ENCODE assay signal across 8 mouse cellular contexts in the genomic region with DNA sequence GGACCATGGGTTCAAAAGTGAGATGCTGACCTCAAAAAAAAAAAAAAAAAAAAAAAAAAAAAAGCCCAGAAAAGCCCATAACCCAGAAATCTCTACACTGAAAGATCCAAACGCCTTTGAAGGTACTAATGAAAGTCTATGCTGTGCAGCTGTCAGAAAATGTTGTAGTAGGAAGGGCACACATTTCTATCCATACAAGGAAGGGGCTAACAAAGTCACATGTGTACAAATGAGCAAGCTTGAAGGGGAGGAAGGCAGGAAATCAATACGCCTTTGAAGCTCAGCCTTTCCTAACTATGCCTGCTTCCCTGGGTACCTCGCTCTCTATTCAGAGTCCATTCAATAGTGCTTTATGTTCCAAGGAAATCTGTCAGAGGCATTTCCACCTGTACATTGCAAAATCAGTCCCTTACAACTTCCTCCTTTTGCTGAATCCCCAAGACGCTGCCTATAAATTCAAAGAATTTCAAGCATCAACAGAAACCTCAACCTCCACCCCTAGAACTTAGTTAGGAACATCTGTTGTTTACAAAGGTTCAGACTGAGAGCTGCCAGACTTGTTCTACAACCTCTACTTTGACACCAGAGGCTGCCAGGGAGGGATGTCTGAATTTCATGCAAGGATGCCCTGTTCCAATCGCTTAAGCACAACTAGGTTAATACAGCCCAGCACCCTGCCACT.
DNase-seq lines count a peak whose midpoint lies in the region; ATAC-seq lines count a peak whose summit lies in the region.

No protein-coding gene starts in this region.

- H3K36me3 ChIP-seq in forebrain, embryonic 12.5 days (replicated peaks) = no peaks in the 10 kb centered on the region
- no peaks in the 10 kb centered on the region for H3K36me3 ChIP-seq in limb, embryonic 11.5 days (ENCODE audit: control insufficient read depth, insufficient read depth, low read length)
- H3K36me3 ChIP-seq in stomach, embryonic 16.5 days (ENCODE audit: control insufficient read depth, insufficient read depth, low read length) = no peaks in the 10 kb centered on the region

- intact Hi-C loops in left cerebral cortex, postnatal 25 days (cut with DNase I) = no loop called here

- DNase-seq in cerebellum, adult 9-10 months = peak; percentile 46
- DNase-seq in cerebellum, postnatal 4 days (ENCODE audit: low spot score in 2 of 2) = no peak
- peak; percentile 31 for DNase-seq in 416B (ENCODE audit: low read depth)
- peak; percentile 38 for DNase-seq in limb, embryonic 11.5 days (ENCODE audit: low spot score)
- no peak for DNase-seq in left cerebral cortex, adult 9 months (ENCODE audit: low spot score in 2 of 2)
- DNase-seq in left cerebral cortex, postnatal 25 days (ENCODE audit: low spot score in 2 of 2) = no peak

- no peak overlapping the region for H3K4me3 ChIP-seq in forebrain, embryonic 12.5 days (replicated peaks)
- no peak overlapping the region for H3K4me3 ChIP-seq in limb, embryonic 11.5 days (ENCODE audit: low read depth, low read length)
- H3K4me3 ChIP-seq in stomach, embryonic 16.5 days (replicated peaks; ENCODE audit: low read length) = no peak overlapping the region

- no peak for ATAC-seq in forebrain, embryonic 12.5 days (ENCODE audit: low FRiP score)
- 0 out of 2 replicates have a peak, but pooled peaks have one; percentile 35 for ATAC-seq in limb, embryonic 11.5 days (ENCODE audit: insufficient number of reproducible peaks, low FRiP score, low TSS enrichment, low read depth)
- ATAC-seq in stomach, embryonic 16.5 days (ENCODE audit: insufficient read depth, low FRiP score) = peak; percentile 60

- H3K27me3 ChIP-seq in forebrain, embryonic 12.5 days = no peaks in the 10 kb centered on the region
- H3K27me3 ChIP-seq in limb, embryonic 11.5 days (ENCODE audit: control insufficient read depth, insufficient read depth, low read length) = no peaks in the 10 kb centered on the region
- H3K27me3 ChIP-seq in stomach, embryonic 16.5 days (ENCODE audit: control insufficient read depth, insufficient read depth, low read length) = no peaks in the 10 kb centered on the region

- 13% methylated on average over 5 of the region's 5 CpGs for WGBS in forebrain, embryonic 12.5 days
- WGBS in limb, embryonic 11.5 days = 15% methylated on average over 5 of the region's 5 CpGs
- WGBS in stomach, embryonic 16.5 days = 23% methylated on average over 5 of the region's 5 CpGs

- H3K9me3 ChIP-seq in forebrain, embryonic 12.5 days = no peaks in the 10 kb centered on the region
- no peaks in the 10 kb centered on the region for H3K9me3 ChIP-seq in limb, embryonic 11.5 days (ENCODE audit: control insufficient read depth, low read length)
- H3K9me3 ChIP-seq in stomach, embryonic 16.5 days (replicated peaks; ENCODE audit: control insufficient read depth, low read length) = no peaks in the 10 kb centered on the region

- peaks cover 25% of the 10 kb centered on the region for H3K4me1 ChIP-seq in forebrain, embryonic 12.5 days
- H3K4me1 ChIP-seq in limb, embryonic 11.5 days (ENCODE audit: control insufficient read depth, insufficient read depth, low read length) = peaks cover 8% of the 10 kb centered on the region
- H3K4me1 ChIP-seq in stomach, embryonic 16.5 days (ENCODE audit: control insufficient read depth, insufficient read depth, low read length) = peaks cover 25% of the 10 kb centered on the region

- H3K27ac ChIP-seq in forebrain, embryonic 12.5 days = peak overlapping the region; percentile 36; the same call in 1 of the 2 replicates
- H3K27ac ChIP-seq in limb, embryonic 11.5 days (replicated peaks; ENCODE audit: low read depth, low read length) = no peak overlapping the region; the same call in 1 of the 2 replicates
- H3K27ac ChIP-seq in stomach, embryonic 16.5 days (ENCODE audit: low read length) = peak overlapping the region; percentile 79

- H3K4me2 ChIP-seq in forebrain, embryonic 12.5 days = no peak overlapping the region
- H3K4me2 ChIP-seq in limb, embryonic 11.5 days (ENCODE audit: low read depth, severe bottlenecking) = no peak overlapping the region; the same call in 1 of the 2 replicates
- H3K4me2 ChIP-seq in stomach, embryonic 16.5 days (ENCODE audit: low read depth, low read length) = peak overlapping the region; percentile 25

- H3K9ac ChIP-seq in forebrain, embryonic 12.5 days = no peak overlapping the region
- H3K9ac ChIP-seq in limb, embryonic 11.5 days (ENCODE audit: low read length) = no peak overlapping the region
- no peak overlapping the region for H3K9ac ChIP-seq in stomach, embryonic 16.5 days (ENCODE audit: low read length)

Comparison
In these comparisons a context has a peak if more than half of its experiments do, and no peak if none do; other contexts are left out.
1. DNase-seq: peak in cerebellum, adult 9-10 months (single experiment), 416B (single experiment) and limb, embryonic 11.5 days (single experiment); none in cerebellum, postnatal 4 days (0 of 2), left cerebral cortex, adult 9 months (0 of 2) and left cerebral cortex, postnatal 25 days (0 of 2).